Mouse (Mus musculus): Measurements from ENCODE around the gene Kcne3. TPM values are rescaled to one million over a fixed set of nuclear protein-coding genes. Genes with fewer than 3 reads are reported as not detected.
A peak's percentile ranks its signal among the peaks of the same experiment; 100 is the strongest.

Kcne3 gene
- total RNA-seq (2015) (18.0 and 21.1 TPM in 2 replicates), total RNA-seq (2017) (12.0 and 19.5 TPM in 2 replicates)

DNA sequence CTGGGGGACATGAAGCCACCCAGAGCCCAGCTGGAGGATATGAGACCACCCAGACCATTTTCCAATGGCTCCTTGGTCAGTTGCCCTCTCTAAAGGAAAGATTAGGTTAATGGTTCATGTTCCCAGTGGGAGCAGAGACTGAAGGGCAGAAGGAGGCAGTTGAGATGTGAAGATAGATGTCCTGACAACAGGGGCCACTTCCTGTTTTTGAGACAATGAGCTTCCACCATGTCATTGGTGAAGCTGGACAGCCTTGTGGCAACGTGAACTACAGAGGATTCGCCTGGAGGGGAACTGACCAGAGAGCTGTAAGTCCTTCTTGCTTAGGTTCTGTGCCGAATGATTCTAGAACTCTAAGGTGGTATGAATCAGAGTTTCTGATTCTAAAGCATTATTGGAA is at the start of gene Kcne3:
Kcne3 (plus strand) TSS at position 234 of the 400 bp plus-strand sequence.
- ATAC-seq (ENCODE audit: poor library complexity, severe bottlenecking): peak; percentile 75

DNA sequence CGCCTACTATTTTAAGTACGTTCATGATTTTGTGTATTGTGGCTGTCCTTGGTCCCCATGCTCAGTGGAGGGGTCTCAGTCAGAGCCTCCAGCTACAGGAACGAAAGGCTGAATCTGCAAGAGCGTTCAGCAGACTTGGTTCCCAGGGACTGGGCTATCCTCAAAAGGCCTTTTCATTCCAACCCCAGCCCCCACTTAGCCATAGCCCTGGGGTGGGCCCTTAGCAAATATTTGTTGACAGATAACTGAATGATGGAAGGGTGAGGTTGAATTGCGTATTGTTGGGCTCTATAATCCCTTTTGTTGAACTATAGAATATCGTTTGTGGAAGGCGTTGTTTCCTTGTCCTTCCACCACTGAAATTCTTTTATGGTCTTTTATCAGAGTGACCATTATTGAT is 49.8 kb upstream of the Kcne3 start:
- no peak for ATAC-seq (ENCODE audit: poor library complexity, severe bottlenecking)

DNA sequence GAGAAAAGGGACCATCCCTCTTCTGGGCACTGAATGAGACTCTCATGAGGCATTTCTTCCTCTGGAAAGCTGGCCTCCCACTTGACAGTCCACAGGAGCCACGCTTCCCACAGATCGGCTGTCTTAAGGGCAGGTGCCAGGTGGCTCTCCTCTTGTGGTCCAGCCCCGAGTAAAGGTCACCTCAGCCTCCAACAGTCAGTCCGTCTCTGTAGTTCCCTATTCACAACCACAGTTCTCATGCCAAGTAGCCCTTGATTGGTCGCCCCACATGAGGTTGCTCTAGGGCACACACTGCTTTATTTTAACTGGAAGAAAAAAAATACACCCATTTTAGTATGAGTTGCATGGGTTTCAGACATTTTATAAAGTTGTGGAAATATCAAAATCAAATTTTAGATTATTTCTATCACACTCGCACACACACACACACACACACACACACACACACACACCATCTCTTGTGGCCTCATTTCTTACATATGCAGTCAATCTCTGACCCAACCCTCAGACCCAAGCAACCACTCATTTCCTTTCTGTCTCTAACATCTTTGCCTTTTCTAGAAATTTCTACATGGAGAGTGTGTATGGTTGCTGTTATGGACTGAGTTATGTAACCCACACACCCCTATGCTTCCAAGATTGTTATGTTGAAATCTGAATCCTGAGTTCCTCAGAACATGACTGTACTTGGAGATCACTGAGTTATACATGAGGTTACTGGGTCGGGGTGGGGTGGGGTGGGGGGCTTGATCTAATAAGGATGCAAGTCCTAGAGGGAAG is 47.9 kb upstream of the Kcne3 start:
- ATAC-seq (ENCODE audit: poor library complexity, severe bottlenecking): no peak

DNA sequence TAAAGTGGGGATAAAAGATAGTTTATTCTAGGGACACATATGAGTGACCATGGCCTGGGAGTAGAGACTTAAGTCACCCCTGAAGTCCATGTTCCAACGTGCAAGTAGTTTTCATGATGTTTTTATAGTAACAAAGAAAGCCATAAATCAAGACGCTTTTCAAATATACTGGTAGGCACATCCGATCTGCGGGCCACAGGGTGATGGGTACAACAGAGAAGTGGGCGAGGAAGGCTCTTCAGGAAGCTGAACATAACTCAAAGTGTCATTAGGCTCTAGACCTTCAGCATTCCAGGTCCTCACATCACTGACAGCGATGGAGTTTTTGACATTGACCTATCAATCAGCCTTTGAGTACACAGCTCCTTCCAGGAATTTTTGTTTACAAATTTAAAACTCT is 45.7 kb upstream of the Kcne3 start:
- ATAC-seq (ENCODE audit: poor library complexity, severe bottlenecking): no peak

DNA sequence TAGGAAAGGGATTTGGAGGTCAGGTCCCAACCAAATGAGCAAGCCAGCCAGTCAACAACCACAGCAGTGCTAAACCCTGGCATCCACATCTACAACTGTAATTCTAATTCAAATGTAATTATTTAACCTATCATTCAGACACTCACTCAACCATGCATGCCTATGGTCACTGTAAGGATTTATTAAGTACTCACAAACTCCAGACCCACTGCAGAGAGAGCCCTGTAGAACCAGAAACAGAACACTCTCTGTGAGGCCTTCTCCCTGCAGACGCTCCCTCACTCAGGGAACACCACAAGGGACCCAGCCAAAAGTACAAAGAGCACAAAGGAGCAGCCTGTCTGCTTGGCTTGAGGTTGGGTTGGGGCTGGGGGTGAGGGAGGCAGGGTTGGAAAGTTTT is 43.9 kb upstream of the Kcne3 start:
- no peak for ATAC-seq (ENCODE audit: poor library complexity, severe bottlenecking)

DNA sequence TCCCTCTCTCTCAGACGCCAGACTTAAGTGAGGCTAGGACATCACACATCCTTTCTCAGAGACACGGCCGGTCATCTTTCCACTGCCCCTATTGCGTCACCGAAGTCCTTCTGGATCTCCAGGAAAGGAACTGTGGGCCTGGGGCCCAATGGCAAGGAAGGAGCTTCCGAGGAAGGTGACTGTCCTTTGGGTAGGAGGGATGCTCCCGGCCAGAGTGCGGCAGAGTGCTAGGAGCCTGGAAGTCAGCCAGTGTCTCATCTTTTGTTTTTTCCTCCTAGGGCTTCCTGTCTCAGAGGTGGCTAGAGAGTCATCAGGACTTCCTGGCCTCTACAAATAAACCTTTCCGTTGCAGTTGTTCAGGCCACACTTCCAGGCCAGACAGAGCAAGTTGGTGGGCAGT is 39.3 kb upstream of the Kcne3 start:
- ATAC-seq (ENCODE audit: poor library complexity, severe bottlenecking): no peak

DNA sequence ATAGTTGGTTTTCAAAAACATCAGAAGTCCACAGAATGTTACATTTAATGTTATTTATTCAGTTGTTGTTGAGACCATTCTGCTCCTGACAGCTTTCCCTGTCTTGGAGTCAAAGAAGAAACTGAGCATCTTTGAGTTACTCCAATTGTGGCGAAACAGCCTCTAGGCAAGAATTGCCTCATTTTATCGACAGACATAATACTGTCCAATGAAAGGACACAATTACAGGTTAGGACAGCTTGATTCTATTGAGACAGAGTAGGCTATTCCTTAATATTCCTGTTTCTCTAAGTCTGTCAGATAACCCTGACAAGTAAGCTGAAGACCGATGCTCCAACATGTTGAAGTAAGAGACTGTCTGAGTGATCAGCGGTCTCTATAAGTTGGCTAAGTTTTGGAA is 38.2 kb upstream of the Kcne3 start:
- no peak for ATAC-seq (ENCODE audit: poor library complexity, severe bottlenecking)

DNA sequence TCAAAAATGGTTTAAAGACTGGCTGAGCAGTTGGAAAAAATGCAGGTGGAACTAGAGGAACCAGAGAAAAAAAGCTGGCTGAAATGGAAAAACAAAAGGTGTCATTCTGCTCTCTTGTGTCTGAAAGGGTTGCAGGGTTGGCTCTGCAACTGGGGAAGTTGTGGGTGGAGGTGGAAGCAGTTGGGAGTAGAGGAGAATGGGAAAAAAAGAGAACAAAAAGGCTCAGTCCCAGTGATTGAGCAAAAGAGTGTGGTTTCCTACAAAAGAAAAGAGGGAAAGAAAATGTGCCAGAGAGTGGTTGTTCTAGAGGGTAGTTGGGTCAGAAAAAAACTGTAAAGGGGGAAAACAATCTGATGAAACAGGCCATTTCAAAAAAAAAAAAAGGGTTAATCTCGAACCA is 35.7 kb upstream of the Kcne3 start:
- no peak for ATAC-seq (ENCODE audit: poor library complexity, severe bottlenecking)

DNA sequence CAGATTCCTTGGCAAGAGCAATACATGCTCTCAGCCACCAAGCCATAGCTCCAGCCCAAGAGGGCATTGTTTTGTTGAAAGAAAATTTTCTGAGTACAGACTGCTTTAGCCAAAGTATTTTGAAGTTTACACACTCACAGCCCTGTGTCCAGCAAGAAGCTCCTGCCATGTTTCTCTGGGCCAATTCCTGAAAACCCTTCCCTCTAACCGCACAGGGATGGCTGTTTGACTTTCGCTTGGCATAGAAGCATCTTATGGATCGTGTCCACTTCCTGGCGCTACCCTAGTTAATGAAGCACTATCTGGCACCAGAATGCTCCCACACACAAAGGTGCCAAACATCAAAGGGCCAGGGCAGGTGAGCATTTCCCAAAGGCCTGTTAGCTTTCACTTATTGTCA is 27.7 kb upstream of the Kcne3 start:
- ATAC-seq (ENCODE audit: poor library complexity, severe bottlenecking): no peak

DNA sequence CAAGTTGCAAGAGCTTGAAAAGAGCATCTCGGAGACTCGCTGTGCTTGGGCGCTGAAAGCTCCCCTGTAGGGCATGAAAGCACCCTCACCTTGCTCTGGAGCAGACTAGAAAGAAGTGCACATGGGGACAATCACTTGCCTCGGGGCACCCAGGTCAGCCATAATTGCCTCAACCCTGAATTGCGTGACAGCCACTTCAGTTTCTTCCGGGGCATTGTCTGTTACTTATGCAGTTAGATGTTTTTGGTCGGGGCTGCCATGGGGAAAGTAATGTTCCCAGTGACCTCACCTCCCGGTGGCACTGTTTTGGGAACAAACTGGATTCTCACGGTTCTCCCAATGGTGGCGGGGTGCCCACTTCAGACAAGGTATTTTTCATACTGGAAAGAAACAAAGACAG is 26.2 kb upstream of the Kcne3 start:
- 0 out of 2 replicates have a peak, but pooled peaks have one; percentile 18 for ATAC-seq (ENCODE audit: poor library complexity, severe bottlenecking)

DNA sequence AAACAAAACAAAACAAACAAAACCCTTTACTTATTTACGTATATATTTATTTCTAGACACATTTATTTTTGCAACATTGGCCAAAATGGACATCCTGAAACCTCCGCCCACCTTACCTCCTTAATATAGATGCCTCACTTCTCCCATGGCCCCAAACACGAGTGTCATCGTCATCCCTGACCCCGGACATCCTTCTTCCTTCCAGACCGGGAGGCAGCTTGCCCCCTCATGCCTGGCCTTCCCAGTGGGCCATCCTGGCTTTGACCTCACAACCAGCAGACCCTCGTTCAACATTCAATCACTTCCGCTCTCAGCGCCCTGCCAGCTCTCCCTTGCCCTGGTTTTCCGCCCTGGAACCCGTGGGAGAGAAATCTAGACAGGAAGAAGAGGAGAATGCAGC is 25.7 kb upstream of the Kcne3 start:
- ATAC-seq (ENCODE audit: poor library complexity, severe bottlenecking): no peak

DNA sequence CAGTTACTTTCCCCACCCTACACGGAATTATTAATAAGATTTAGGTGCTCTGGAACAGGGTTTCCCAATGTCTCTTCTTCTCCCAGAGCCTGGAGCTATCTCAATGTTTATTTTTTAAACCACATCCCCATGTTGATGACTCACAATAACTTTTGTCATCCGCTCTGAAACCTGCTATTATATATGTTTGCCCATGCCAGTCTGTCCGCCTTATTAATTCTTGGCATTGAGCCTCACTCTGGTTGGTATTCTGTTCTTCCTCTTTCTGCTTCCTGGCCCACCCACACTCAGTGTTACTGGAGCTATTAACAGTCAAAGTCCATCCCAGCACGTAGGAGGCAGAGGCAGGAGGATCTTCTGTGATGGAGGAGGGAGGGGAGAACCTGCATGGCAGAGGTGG is 18.6 kb upstream of the Kcne3 start:
- ATAC-seq (ENCODE audit: poor library complexity, severe bottlenecking): peak; percentile 52; the same call in 1 of the 2 replicates

DNA sequence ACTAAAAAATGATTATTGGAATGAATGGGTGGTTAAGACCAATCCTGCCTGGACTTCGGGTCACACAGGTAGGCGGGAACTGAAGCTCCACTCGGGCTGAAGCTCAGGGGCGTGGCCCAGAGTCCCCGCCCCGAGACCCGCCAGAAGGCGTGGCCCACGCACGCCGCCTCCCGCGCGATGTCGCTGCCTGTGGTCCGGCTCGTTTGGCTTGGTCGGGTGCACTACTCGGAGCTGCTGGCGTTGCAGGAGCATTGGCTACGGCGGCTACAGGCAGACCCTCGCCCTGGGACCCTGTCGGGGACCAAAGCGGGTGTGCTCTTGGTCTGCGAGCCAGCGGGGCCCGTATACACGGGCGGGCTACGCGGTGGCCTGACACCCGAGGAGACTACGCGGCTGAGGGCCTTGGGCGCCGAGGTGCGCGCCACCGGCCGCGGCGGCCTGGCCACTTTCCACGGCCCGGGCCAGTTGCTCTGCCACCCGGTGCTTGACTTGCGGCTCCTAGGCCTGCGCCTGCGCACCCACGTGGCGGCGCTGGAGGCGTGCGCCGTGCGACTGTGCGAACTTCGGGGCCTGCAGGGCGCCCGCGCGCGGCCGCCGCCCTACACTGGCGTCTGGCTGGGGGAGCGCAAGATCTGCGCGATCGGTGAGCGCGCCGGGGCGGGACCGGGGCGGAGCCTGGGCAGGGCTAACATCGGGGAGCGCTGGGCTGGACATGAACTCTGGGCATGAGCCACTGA is 17.0 kb upstream of the Kcne3 start, which contains the start of gene Lipt2:
Lipt2 (plus strand) TSS at position 173 of the 737 bp plus-strand sequence.
- ATAC-seq (ENCODE audit: poor library complexity, severe bottlenecking): peak; percentile 93

DNA sequence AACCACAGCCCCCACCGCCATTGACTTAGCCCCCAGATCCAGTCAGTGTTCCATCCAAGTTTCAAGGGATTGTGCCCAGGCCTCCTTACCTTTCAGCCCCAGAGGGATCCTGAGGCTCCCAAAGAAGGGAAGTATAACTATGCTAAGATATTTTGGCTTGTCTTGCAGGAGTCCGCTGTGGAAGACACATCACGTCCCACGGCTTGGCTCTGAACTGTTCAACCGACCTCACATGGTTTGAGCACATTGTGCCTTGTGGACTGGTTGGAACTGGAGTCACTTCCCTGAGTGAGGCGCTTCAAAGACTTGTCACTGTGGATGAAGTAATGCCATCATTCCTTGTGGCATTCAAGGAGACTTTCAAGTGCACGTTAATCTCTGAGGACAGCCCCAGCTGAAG is 16.3 kb upstream of the Kcne3 start:
- no peak for ATAC-seq (ENCODE audit: poor library complexity, severe bottlenecking)

DNA sequence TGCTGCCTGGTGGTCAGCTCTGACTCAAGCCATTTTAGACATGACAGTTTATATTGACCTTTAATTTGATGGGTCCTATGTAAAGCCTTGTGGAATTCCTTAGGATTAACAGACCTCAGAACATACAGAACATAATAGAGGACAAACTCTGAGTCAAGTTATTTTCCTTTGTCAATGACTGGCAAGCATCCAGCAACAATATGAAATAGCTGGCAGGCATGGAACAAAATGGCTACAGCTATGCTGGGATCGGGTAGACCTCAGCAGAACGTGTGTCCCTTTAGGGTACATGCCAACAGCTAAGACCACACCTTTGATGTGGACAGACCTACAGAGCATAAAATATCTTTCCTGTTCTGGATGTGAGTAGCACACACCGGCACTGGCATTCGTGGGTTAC is 12.8 kb upstream of the Kcne3 start:
- no peak for ATAC-seq (ENCODE audit: poor library complexity, severe bottlenecking)

DNA sequence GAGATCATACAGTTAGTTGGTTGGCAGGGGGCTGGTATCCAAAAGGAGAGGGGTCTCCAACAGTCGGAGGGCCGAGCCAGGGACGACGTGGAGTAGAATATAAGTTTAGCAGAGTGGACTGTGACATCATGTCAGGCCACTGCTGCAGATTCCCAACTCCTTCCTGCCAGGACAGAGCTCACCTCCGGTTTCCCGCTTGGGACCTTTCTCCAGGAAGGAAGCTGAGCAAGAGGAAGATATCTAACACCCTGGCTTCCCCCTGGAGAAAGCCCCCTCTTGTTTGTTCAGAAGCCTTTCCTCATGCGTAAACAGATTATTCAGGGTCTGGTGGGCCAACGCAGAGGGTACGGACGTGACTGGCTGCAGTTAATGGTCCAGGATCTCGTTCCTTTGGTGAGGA is 7.6 kb upstream of the Kcne3 start:
- ATAC-seq (ENCODE audit: poor library complexity, severe bottlenecking): no peak

DNA sequence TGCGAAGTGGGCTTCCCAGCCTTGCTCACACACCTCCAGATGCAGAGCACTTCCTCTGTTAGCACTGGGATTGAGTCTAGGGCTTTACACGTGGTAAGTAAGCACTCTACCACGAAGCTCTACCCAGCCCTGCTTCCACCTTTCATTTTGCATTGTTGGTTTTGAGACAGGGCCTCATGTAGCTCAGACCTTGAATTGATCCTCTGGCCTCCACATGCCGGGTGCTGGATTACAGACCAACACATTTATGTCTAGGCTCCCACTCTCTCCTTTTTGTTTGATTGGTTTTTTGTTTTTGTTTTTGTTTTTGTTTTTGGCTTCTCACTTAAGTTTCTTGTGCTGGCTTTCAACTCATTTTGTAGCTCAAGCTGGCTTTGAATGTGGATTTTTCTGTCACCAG is 5.5 kb upstream of the Kcne3 start:
- no peak for ATAC-seq (ENCODE audit: poor library complexity, severe bottlenecking)

DNA sequence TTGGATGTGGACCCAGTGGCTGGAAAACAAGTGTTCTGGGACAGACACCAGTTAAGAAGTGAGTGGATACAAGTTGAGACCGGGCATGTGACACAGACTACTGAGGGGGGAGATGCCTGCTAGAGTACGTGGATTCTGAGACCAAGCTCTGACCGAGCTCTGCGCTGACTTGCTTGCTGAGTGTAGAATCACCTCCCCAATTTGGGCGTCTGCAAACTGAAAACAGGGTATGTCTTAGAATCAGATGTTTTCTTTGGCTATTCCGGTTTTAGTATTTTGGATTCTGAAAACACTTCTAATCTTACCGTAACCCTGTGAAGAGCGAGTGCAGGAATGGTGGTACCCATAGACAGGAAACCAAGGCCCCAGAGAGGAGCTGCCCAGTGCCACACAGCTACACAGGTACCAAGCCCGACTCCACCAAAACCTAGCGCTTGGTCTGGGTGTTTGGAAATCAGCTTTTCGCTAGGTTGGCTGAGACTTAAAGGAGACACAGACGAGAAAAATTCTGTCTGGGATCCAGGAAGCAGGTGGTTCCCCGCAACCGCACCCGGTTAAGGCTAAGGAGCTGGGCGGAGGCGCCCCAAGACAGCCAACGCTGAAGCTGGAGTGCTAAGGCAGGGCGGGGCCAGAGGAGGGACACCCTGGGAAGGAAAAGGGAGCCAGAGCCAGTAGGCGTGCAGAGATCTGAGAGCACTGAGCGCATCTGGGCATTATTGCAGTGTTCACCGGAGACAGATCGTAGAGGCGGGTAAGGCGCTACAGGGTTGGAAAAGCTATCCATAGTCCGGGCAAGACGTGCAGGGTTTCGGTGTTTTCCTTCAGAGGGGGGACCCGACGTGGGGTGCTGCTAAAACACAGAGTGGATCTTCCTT is 2.0 kb downstream of the Kcne3 start:
- ATAC-seq (ENCODE audit: poor library complexity, severe bottlenecking): peak; percentile 76

DNA sequence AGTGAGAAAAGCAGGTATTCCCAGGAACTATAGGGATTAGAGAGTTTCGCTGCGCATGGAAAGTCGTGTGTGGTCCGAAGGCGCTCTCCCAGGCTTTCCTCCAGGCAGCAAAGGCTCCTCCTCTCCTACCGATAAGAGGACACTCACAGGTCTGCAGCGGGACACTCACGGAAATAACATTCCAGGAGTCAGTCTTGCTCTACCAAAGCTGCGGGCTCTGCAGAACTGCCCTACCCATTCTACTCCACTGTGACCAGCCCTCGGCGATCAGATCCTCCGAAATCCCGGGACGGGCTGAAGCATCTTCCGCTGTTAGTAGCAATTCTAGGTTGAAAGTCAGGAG is 2.6 kb downstream of the Kcne3 start:
- no peak for ATAC-seq (ENCODE audit: poor library complexity, severe bottlenecking)

DNA sequence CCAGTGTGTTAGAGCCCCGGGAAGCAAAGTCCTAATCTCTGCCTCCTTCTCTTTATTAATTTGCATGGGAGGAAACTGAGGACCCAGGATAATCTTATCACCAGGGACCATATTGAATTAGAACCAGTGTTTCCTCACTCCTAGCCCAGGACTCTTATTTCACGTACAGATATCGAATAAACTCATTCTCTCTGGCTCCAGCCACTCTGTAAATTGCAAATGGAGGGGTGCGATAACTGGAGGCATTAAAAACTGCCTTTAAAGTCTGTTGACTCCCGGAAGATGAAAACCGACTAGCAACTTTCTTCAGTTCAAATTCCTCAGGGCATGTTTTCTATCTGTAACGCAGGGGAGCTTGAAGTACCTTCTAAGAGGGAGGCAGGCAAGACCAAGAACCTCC is 3.1 kb downstream of the Kcne3 start:
- ATAC-seq (ENCODE audit: poor library complexity, severe bottlenecking): no peak

DNA sequence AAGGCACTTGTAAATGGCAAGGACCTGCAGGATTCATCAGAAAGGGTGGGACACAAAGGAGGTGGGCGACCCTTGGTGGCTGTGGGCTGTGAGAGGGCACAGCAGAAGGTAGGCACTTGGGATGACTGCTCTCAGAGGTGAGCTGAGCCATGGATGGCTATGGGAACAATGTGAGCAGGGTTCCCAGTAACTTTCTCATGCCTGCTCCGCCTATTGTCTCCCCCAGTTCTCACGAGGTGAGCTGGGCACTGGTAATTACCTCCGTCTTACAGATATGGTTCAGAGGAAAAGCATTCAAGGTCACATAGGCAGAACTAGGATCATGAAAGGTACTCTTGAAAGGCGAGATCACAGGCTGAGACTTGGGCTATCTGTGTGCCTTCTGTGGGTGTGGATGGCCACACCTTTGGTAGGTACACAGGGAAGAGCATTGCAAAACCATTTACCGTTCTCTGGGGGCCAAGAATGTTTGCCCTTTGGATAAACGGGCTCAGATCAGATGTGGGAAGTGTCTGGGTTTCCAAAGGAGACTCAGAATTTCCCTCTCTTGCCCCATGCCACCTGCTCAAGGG is 3.6 kb downstream of the Kcne3 start:
- ATAC-seq (ENCODE audit: poor library complexity, severe bottlenecking): no peak

All from megakaryocyte, adult 5-6 weeks (primary cell).